Mouse (Mus musculus) adrenal gland, adult 2 months (tissue): ENCODE data around the gene Agbl3. TPM values are rescaled to one million over a fixed set of nuclear protein-coding genes. Genes with fewer than 3 reads are reported as not detected.

Source experiments
- DNase-seq: peaks from one replicate; pipeline ENCODE4 v3.0.0; 2021
- polyA plus RNA-seq: library from polyadenylated mRNA; depleted of rRNA; stranded (reverse); fragments of >200 nt; gene quantifications from 2 replicates; pipeline ENCODE4 v1.2.3, GENCODE M21; 2012
- total RNA-seq, 2 experiments: library from RNA; stranded (reverse); gene quantifications; 2 replicates each; pipeline ENCODE4 v1.2.3; 2021

The Agbl3 gene
- total and polyA plus RNA-seq, 3 experiments, result 4.9 to 15.8 (median 10.0) TPM

GRCm38 (mm10) chr6:34874101-34874921 lies 94.1 kb downstream of the Agbl3 start:
- DNase-seq, result peak; percentile 64

- no peak for DNase-seq
Observed at GRCm38 (mm10) chr6:34875268-34875761, 95.1 kb downstream of the Agbl3 start.

GRCm38 (mm10) chr6:34875966-34876834 lies 96.0 kb downstream of the Agbl3 start:
- no peak for DNase-seq

- DNase-seq, result no peak
Observed at GRCm38 (mm10) chr6:34876835-34877156, 96.6 kb downstream of the Agbl3 start.

GRCm38 (mm10) chr6:34877509-34878321 lies 97.5 kb downstream of the Agbl3 start, which contains the start of gene Cyren:
TSS of gene Cyren (minus strand) at chr6:34878060.
- DNase-seq, result peak; percentile 97

- no peak for DNase-seq
Observed at GRCm38 (mm10) chr6:34879101-34879740, 99.0 kb downstream of the Agbl3 start.

- DNase-seq, result peak; percentile 63
Observed at GRCm38 (mm10) chr6:34879911-34880475, 99.8 kb downstream of the Agbl3 start.

GRCm38 (mm10) chr6:34884724-34885123 lies 104.5 kb downstream of the Agbl3 start:
- DNase-seq, result no peak

GRCm38 (mm10) chr6:34887131-34887850 lies 107.1 kb downstream of the Agbl3 start:
- DNase-seq, result no peak

- DNase-seq, result no peak
Observed at GRCm38 (mm10) chr6:34889185-34889584, 109.0 kb downstream of the Agbl3 start.

GRCm38 (mm10) chr6:34895569-34895968 lies 115.3 kb downstream of the Agbl3 start:
- no peak for DNase-seq

GRCm38 (mm10) chr6:34896168-34896780 lies 116.0 kb downstream of the Agbl3 start:
- no peak for DNase-seq

- DNase-seq, result peak; percentile 48
Observed at GRCm38 (mm10) chr6:34899127-34899526, 118.9 kb downstream of the Agbl3 start.

GRCm38 (mm10) chr6:34900990-34901389 lies 120.8 kb downstream of the Agbl3 start:
- DNase-seq, result no peak

GRCm38 (mm10) chr6:34901911-34902444 lies 121.7 kb downstream of the Agbl3 start:
- no peak for DNase-seq

GRCm38 (mm10) chr6:34902578-34902977 lies 122.3 kb downstream of the Agbl3 start:
- DNase-seq, result no peak

- DNase-seq, result no peak
Observed at GRCm38 (mm10) chr6:34903441-34903840, 123.2 kb downstream of the Agbl3 start.

GRCm38 (mm10) chr6:34903851-34904250 lies 123.6 kb downstream of the Agbl3 start:
- no peak for DNase-seq

GRCm38 (mm10) chr6:34904361-34904760 lies 124.1 kb downstream of the Agbl3 start:
- DNase-seq, result no peak

GRCm38 (mm10) chr6:34906125-34906524 lies 125.9 kb downstream of the Agbl3 start:
- no peak for DNase-seq
